Mouse (Mus musculus) NIH3T3 (cell line): ENCODE measurements around the gene Poldip3.

Experiments used
- DNase-seq: peaks from one replicate; pipeline ENCODE4 v3.0.0-alpha.2; 2012; ENCODE audit warnings: low read depth

Poldip3 gene

GRCm38 (mm10) chr15:83149196-83150072 is at the start of gene Poldip3:
Gene Poldip3 (minus strand): TSS chr15:83149384.
- DNase-seq: peak; percentile 99

- no peak for DNase-seq
Measured at GRCm38 (mm10) chr15:83193413-83193812, 44.2 kb upstream of the Poldip3 start.

GRCm38 (mm10) chr15:83182351-83182750 is 33.2 kb upstream of the Poldip3 start:
- DNase-seq: peak; percentile 84

- peak; percentile 78 for DNase-seq
Measured at GRCm38 (mm10) chr15:83181800-83182330, 32.7 kb upstream of the Poldip3 start.

- no peak for DNase-seq
Measured at GRCm38 (mm10) chr15:83180004-83180403, 30.8 kb upstream of the Poldip3 start.

GRCm38 (mm10) chr15:83176653-83177052 is 27.5 kb upstream of the Poldip3 start:
- no peak for DNase-seq

GRCm38 (mm10) chr15:83173914-83174884 is 25.0 kb upstream of the Poldip3 start:
- DNase-seq: no peak

- peak; percentile 70 for DNase-seq
Measured at GRCm38 (mm10) chr15:83172492-83173429, 23.6 kb upstream of the Poldip3 start, which contains the start of gene Cyb5r3. Gene Cyb5r3 (minus strand): TSS chr15:83172592.

- peak; percentile 100 for DNase-seq
Measured at GRCm38 (mm10) chr15:83171712-83172481, 22.7 kb upstream of the Poldip3 start.

- no peak for DNase-seq
Measured at GRCm38 (mm10) chr15:83170956-83171659, 21.9 kb upstream of the Poldip3 start.

- no peak for DNase-seq
Measured at GRCm38 (mm10) chr15:83169772-83170722, 20.9 kb upstream of the Poldip3 start.

GRCm38 (mm10) chr15:83168875-83169771 is 19.9 kb upstream of the Poldip3 start:
- DNase-seq: no peak

- DNase-seq: no peak
Measured at GRCm38 (mm10) chr15:83168311-83168710, 19.1 kb upstream of the Poldip3 start.

- no peak for DNase-seq
Measured at GRCm38 (mm10) chr15:83167550-83168065, 18.4 kb upstream of the Poldip3 start.

- DNase-seq: peak; percentile 57
Measured at GRCm38 (mm10) chr15:83167126-83167525, 17.9 kb upstream of the Poldip3 start.

- DNase-seq: peak; percentile 99
Measured at GRCm38 (mm10) chr15:83166642-83167041, 17.5 kb upstream of the Poldip3 start.
